ENCODE assay signal across 14 mouse cellular contexts in the genomic region with DNA sequence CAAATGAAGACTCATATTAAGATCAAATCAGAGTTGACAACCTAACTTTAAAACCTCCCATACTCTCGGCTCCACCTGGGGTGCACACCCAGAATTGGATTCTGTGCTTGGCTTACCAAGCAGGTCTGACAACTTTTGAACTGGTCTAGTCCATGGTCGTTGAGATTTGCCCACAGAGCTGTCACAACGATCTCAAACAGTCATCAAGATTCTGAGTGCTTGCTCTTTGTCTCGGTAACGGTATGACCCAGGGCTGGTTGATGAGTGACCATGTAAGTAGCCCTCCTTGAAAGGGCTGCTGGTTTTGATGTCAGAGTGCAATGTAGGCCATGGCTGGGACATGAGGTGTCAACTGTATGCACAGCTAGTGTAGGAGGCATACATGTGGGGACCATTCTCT. TPM values are rescaled to one million over a fixed set of nuclear protein-coding genes. Genes with fewer than 3 reads are reported as not detected.
A peak's percentile ranks its signal among the peaks of the same experiment; 100 is the strongest.
DNase-seq lines count a peak whose midpoint lies in the region; ATAC-seq lines count a peak whose summit lies in the region.
"Had no signal": no experiment of that assay in that cellular context is flagged by ENCODE, and none has a peak within 500 bp of the region (broad histone marks: within the 10 kb centered on the region; RNA-seq: fewer than 3 reads in every experiment).

No protein-coding gene starts in this region.

- H3K36me3 ChIP-seq in heart, embryonic 14.5 days (ENCODE audit: control insufficient read depth, insufficient read depth, low read length) = no peaks in the 10 kb centered on the region
- H3K36me3 ChIP-seq in embryonic facial prominence, embryonic 15.5 days = no peaks in the 10 kb centered on the region
- no peaks in the 10 kb centered on the region for H3K36me3 ChIP-seq in forebrain, embryonic 15.5 days
- H3K36me3 ChIP-seq: G1E; hindbrain, embryonic 15.5 days; midbrain, embryonic 12.5 days had no signal

- H3K27me3 ChIP-seq in heart, embryonic 14.5 days (ENCODE audit: control insufficient read depth, insufficient read depth, low read length) = no peaks in the 10 kb centered on the region
- H3K27me3 ChIP-seq in embryonic facial prominence, embryonic 15.5 days = no peaks in the 10 kb centered on the region
- no peaks in the 10 kb centered on the region for H3K27me3 ChIP-seq in forebrain, embryonic 15.5 days
- H3K27me3 ChIP-seq: hindbrain, embryonic 15.5 days; midbrain, embryonic 12.5 days had no signal

- ATAC-seq in heart, embryonic 14.5 days (ENCODE audit: insufficient number of reproducible peaks, insufficient read depth, low FRiP score, low read depth) = no peak
- ATAC-seq in embryonic facial prominence, embryonic 15.5 days (ENCODE audit: insufficient number of reproducible peaks, low FRiP score, low TSS enrichment, low read depth) = no peak
- ATAC-seq in forebrain, embryonic 15.5 days (replicated peaks) = no peak
- ATAC-seq in megakaryocyte-erythroid progenitor cell, adult 5-6 weeks (replicated peaks; ENCODE audit: low FRiP score, low TSS enrichment, poor library complexity, severe bottlenecking) = no peak

- 40% methylated on average over 5 of the region's 5 CpGs for WGBS in heart, embryonic 14.5 days
- 64% methylated on average over 5 of the region's 5 CpGs for WGBS in embryonic facial prominence, embryonic 15.5 days
- 74% methylated on average over 5 of the region's 5 CpGs for WGBS in forebrain, embryonic 15.5 days

- peak overlapping the region; percentile 1 to 30; a peak in 1 of 4 replicates for H3K27ac ChIP-seq in heart, embryonic 14.5 days (replicated peaks in 1 of 2; ENCODE audit: control insufficient read depth in 1 of 2, insufficient read depth in 1 of 2, low read depth in 2 of 2, low read length in 2 of 2)
- H3K27ac ChIP-seq in embryonic facial prominence, embryonic 15.5 days (replicated peaks) = peak overlapping the region; percentile 66; the same call in 1 of the 2 replicates
- no peak overlapping the region for H3K27ac ChIP-seq in forebrain, embryonic 15.5 days (replicated peaks)
- H3K27ac ChIP-seq: hindbrain, embryonic 15.5 days; midbrain, embryonic 12.5 days had no signal

- H3K4me3 ChIP-seq in heart, embryonic 14.5 days (ENCODE audit: control insufficient read depth in 1 of 2, insufficient read depth in 1 of 2, low read depth in 1 of 2, low read length in 2 of 2) = no peak overlapping the region
- H3K4me3 ChIP-seq in embryonic facial prominence, embryonic 15.5 days (replicated peaks) = no peak overlapping the region
- no peak overlapping the region for H3K4me3 ChIP-seq in forebrain, embryonic 15.5 days
- H3K4me3 ChIP-seq: hindbrain, embryonic 15.5 days; midbrain, embryonic 12.5 days had no signal

- H3K4me2 ChIP-seq in heart, embryonic 14.5 days (ENCODE audit: low read length) = no peak overlapping the region
- H3K4me2 ChIP-seq in embryonic facial prominence, embryonic 15.5 days (replicated peaks) = no peak overlapping the region
- H3K4me2 ChIP-seq in forebrain, embryonic 15.5 days (replicated peaks) = no peak overlapping the region
- H3K4me2 ChIP-seq: heart, embryonic 11.5 days; hindbrain, embryonic 15.5 days; midbrain, embryonic 12.5 days had no signal

- no peaks in the 10 kb centered on the region for H3K9me3 ChIP-seq in heart, embryonic 14.5 days (ENCODE audit: control insufficient read depth, low read length)
- H3K9me3 ChIP-seq in embryonic facial prominence, embryonic 15.5 days (replicated peaks) = no peaks in the 10 kb centered on the region
- no peaks in the 10 kb centered on the region for H3K9me3 ChIP-seq in forebrain, embryonic 15.5 days
- H3K9me3 ChIP-seq: G1E; hindbrain, embryonic 15.5 days; midbrain, embryonic 12.5 days had no signal

- no peak overlapping the region for H3K9ac ChIP-seq in heart, embryonic 14.5 days (ENCODE audit: low read length)
- no peak overlapping the region for H3K9ac ChIP-seq in embryonic facial prominence, embryonic 15.5 days
- no peak overlapping the region for H3K9ac ChIP-seq in forebrain, embryonic 15.5 days (replicated peaks)
- H3K9ac ChIP-seq: hindbrain, embryonic 15.5 days; midbrain, embryonic 12.5 days had no signal

- H3K4me1 ChIP-seq in heart, embryonic 14.5 days (ENCODE audit: control insufficient read depth in 2 of 2, insufficient read depth in 2 of 2, low read length in 2 of 2) = peaks cover 10 to 29% of the 10 kb centered on the region in 2 experiments
- 0 out of 2 replicates have a peak, but pooled peaks cover 9% of the 10 kb centered on the region for H3K4me1 ChIP-seq in embryonic facial prominence, embryonic 15.5 days
- H3K4me1 ChIP-seq in forebrain, embryonic 15.5 days = no peaks in the 10 kb centered on the region
- H3K4me1 ChIP-seq: hindbrain, embryonic 15.5 days; midbrain, embryonic 12.5 days had no signal

- no peak for DNase-seq in heart, postnatal 4 days
- DNase-seq in kidney, postnatal 14 days = peak; percentile 30
- DNase-seq in lung, postnatal 36 days = peak; percentile 85
- no peak for DNase-seq in embryo, embryonic 9.5 days (ENCODE audit: extremely low spot score)
- DNase-seq: adrenal gland, postnatal 14 days; cerebellum, postnatal 25 days had no signal

RNA-seq across cellular contexts. Expression of gene Rasl11b, which starts 58.7 kb away (rescaled TPM):
- polyA plus RNA-seq in heart, embryonic 14.5 days (2014; fragmentation: Nextera tagmentation; extraction: Ambion mirVana) = 85.9 and 92.3 TPM in 2 replicates
- 10 to 100 TPM; 71.9 to 73.4 TPM for total RNA-seq in heart, postnatal 4 days (2021)
- polyA plus RNA-seq in embryonic facial prominence, embryonic 15.5 days (2015; fragmentation: Nextera tagmentation; extraction: Ambion mirVana) = 123 and 138 TPM in 2 replicates
- 30.9 TPM in 2 replicates for polyA plus RNA-seq in forebrain, embryonic 15.5 days (2015; fragmentation: Nextera tagmentation; extraction: Ambion mirVana)
- total RNA-seq in megakaryocyte-erythroid progenitor cell, adult 5-6 weeks (2014; fragmentation: Nextera tagmentation) = not detected in 2 replicates
- 0.14 TPM in 1 of 2 replicates, not detected in the other for total RNA-seq in megakaryocyte-erythroid progenitor cell, adult 5-6 weeks (2017)

Comparison
In these comparisons a context has a peak if more than half of its experiments do, and no peak if none do; other contexts are left out.
1. DNase-seq: peak in kidney, postnatal 14 days (single experiment) and lung, postnatal 36 days (single experiment); none in heart, postnatal 4 days (single experiment) and embryo, embryonic 9.5 days (single experiment).